Mouse (Mus musculus): ENCODE measurements around the gene Kcnq1. TPM values are rescaled to one million over a fixed set of nuclear protein-coding genes. Genes with fewer than 3 reads are reported as not detected.

Kcnq1 gene
- polyA plus RNA-seq, 1 experiment, result 1.2 TPM

GRCm38 (mm10) chr7:143070506-143071070 is 35.6 kb upstream of the Kcnq1 start:
- no peaks in the 10 kb centered on the region for H3K27me3 ChIP-seq (ENCODE audit: control insufficient read depth, insufficient read depth, low read length)
- no peak overlapping the region for H3K27ac ChIP-seq (ENCODE audit: insufficient read depth, low read length)
- peaks cover 6% of the 10 kb centered on the region for H3K36me3 ChIP-seq (ENCODE audit: control insufficient read depth, insufficient read depth, low read length)
- H3K4me3 ChIP-seq (ENCODE audit: extremely low read depth, insufficient read depth, insufficient read length), result peak overlapping the region; percentile 94; the same call in 1 of the 2 replicates
- TF ChIP-seq POLR2A (IDR thresholded peaks at IDR 0.05; ENCODE audit: low read depth, low read length), result no peak
- TF ChIP-seq CTCF (IDR thresholded peaks at IDR 0.05; ENCODE audit: extremely low read depth, insufficient read depth, insufficient read length, insufficient replicate concordance), result no peak
- WGBS, result 92% methylated on average over 10 of the region's 10 CpGs
- no peak for DNase-seq (ENCODE audit: low read depth in 1 of 2, low spot score in 2 of 2)
- H3K4me1 ChIP-seq (ENCODE audit: control insufficient read depth, insufficient read depth, insufficient read length), result peaks cover 14% of the 10 kb centered on the region; the same call in 1 of the 2 replicates

GRCm38 (mm10) chr7:143072605-143073004 is 33.6 kb upstream of the Kcnq1 start:
- DNase-seq (ENCODE audit: low read depth in 1 of 2, low spot score in 2 of 2), result no peak
- Histone ChIP-seq H3K4me3 (ENCODE audit: extremely low read depth, insufficient read depth, insufficient read length) (no peak overlapping the region), H3K27me3 (ENCODE audit: control insufficient read depth, insufficient read depth, low read length) (no peaks in the 10 kb centered on the region), H3K27ac (ENCODE audit: insufficient read depth, low read length) (no peak overlapping the region), H3K36me3 (ENCODE audit: control insufficient read depth, insufficient read depth, low read length) (peaks cover 2% of the 10 kb centered on the region; the same call in 1 of the 2 replicates), H3K4me1 (ENCODE audit: control insufficient read depth, insufficient read depth, insufficient read length) (peaks cover 14% of the 10 kb centered on the region; the same call in 1 of the 2 replicates)
- WGBS, result 90% methylated on average over 5 of the region's 5 CpGs
- TF ChIP-seq CTCF (IDR thresholded peaks at IDR 0.05; ENCODE audit: extremely low read depth, insufficient read depth, insufficient read length, insufficient replicate concordance) (no peak), POLR2A (IDR thresholded peaks at IDR 0.05; ENCODE audit: low read depth, low read length) (no peak)

DNA sequence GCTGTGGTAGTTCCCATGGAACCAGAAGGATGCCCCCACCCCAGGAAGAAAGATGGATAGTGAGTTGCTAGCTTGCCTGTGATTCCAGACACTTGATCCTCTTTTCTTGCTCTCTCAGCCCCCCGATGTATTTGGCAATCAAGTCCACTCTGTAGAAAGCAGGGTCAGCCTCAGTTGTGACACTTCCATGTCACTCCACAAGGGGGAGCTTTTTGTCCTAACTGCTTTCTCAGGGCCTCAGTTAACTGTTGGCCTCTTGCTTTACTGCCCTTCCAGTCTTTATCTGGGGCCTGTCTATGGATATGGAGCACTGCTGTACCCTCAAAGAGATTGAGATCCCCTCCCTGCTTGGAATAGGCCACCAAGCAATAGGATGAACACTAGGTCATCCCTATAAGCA is 33.1 kb upstream of the Kcnq1 start:
- 60% methylated on average over 1 of the region's 1 CpGs for WGBS
- peaks cover 14% of the 10 kb centered on the region; the same call in 1 of the 2 replicates for H3K4me1 ChIP-seq (ENCODE audit: control insufficient read depth, insufficient read depth, insufficient read length)
- H3K27me3 ChIP-seq (ENCODE audit: control insufficient read depth, insufficient read depth, low read length), result no peaks in the 10 kb centered on the region
- TF ChIP-seq POLR2A (IDR thresholded peaks at IDR 0.05; ENCODE audit: low read depth, low read length), result no peak
- TF ChIP-seq CTCF (IDR thresholded peaks at IDR 0.05; ENCODE audit: extremely low read depth, insufficient read depth, insufficient read length, insufficient replicate concordance), result peak; percentile 43; the same call in 1 of the 2 replicates
- peak; percentile 15 to 44 for DNase-seq (ENCODE audit: low read depth in 1 of 2, low spot score in 2 of 2)
- H3K4me3 ChIP-seq (ENCODE audit: extremely low read depth, insufficient read depth, insufficient read length), result no peak overlapping the region
- H3K27ac ChIP-seq (ENCODE audit: insufficient read depth, low read length), result no peak overlapping the region
- H3K36me3 ChIP-seq (ENCODE audit: control insufficient read depth, insufficient read depth, low read length), result no peaks in the 10 kb centered on the region

DNA sequence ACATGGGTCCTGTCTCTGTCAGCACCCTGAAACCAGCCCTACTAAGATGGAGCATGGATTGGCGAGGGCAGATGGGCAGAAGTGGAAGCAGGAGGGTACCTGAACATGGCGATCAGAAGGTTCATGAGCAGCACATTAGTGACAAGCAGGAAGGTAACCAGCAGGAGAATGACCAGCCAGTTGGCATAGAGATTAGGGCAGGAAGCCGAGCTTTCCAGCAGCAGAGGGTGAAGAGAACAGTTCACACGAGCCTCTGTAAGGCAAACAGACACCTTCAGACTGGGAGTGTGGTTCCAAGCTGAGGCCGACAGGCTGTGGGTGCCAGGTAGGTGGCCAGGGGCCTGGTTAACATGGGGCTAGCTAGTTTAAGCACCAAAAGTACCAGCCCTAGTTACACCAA is 30.8 kb upstream of the Kcnq1 start:
- Histone ChIP-seq H3K27me3 (ENCODE audit: control insufficient read depth, insufficient read depth, low read length) (no peaks in the 10 kb centered on the region), H3K36me3 (ENCODE audit: control insufficient read depth, insufficient read depth, low read length) (no peaks in the 10 kb centered on the region), H3K4me1 (ENCODE audit: control insufficient read depth, insufficient read depth, insufficient read length) (peaks cover under 1% of the 10 kb centered on the region; the same call in 1 of the 2 replicates), H3K4me3 (ENCODE audit: extremely low read depth, insufficient read depth, insufficient read length) (no peak overlapping the region), H3K27ac (ENCODE audit: insufficient read depth, low read length) (no peak overlapping the region)
- TF ChIP-seq CTCF (IDR thresholded peaks at IDR 0.05; ENCODE audit: extremely low read depth, insufficient read depth, insufficient read length, insufficient replicate concordance), result no peak
- no peak for TF ChIP-seq POLR2A (IDR thresholded peaks at IDR 0.05; ENCODE audit: low read depth, low read length)
- DNase-seq (ENCODE audit: low read depth in 1 of 2, low spot score in 2 of 2), result no peak
- 85% methylated on average over 5 of the region's 5 CpGs for WGBS

GRCm38 (mm10) chr7:143077351-143077750 is 28.8 kb upstream of the Kcnq1 start:
- no peaks in the 10 kb centered on the region for H3K4me1 ChIP-seq (ENCODE audit: control insufficient read depth, insufficient read depth, insufficient read length)
- no peak for DNase-seq (ENCODE audit: low read depth in 1 of 2, low spot score in 2 of 2)
- no peak for TF ChIP-seq CTCF (IDR thresholded peaks at IDR 0.05; ENCODE audit: extremely low read depth, insufficient read depth, insufficient read length, insufficient replicate concordance)
- TF ChIP-seq POLR2A (IDR thresholded peaks at IDR 0.05; ENCODE audit: low read depth, low read length), result no peak
- H3K27ac ChIP-seq (ENCODE audit: insufficient read depth, low read length), result no peak overlapping the region
- no peaks in the 10 kb centered on the region for H3K36me3 ChIP-seq (ENCODE audit: control insufficient read depth, insufficient read depth, low read length)
- H3K4me3 ChIP-seq (ENCODE audit: extremely low read depth, insufficient read depth, insufficient read length), result no peak overlapping the region
- 96% methylated on average over 2 of the region's 2 CpGs for WGBS
- H3K27me3 ChIP-seq (ENCODE audit: control insufficient read depth, insufficient read depth, low read length), result no peaks in the 10 kb centered on the region

- DNase-seq (ENCODE audit: low read depth in 1 of 2, low spot score in 2 of 2), result no peak
- Histone ChIP-seq H3K27me3 (ENCODE audit: control insufficient read depth, insufficient read depth, low read length) (no peaks in the 10 kb centered on the region), H3K27ac (ENCODE audit: insufficient read depth, low read length) (no peak overlapping the region), H3K36me3 (ENCODE audit: control insufficient read depth, insufficient read depth, low read length) (no peaks in the 10 kb centered on the region), H3K4me3 (ENCODE audit: extremely low read depth, insufficient read depth, insufficient read length) (no peak overlapping the region), H3K4me1 (ENCODE audit: control insufficient read depth, insufficient read depth, insufficient read length) (no peaks in the 10 kb centered on the region)
- 60% methylated on average over 6 of the region's 6 CpGs for WGBS
- TF ChIP-seq CTCF (IDR thresholded peaks at IDR 0.05; ENCODE audit: extremely low read depth, insufficient read depth, insufficient read length, insufficient replicate concordance), result no peak
- TF ChIP-seq POLR2A (IDR thresholded peaks at IDR 0.05; ENCODE audit: low read depth, low read length), result no peak
Measured at GRCm38 (mm10) chr7:143082024-143082423, 24.1 kb upstream of the Kcnq1 start.

DNA sequence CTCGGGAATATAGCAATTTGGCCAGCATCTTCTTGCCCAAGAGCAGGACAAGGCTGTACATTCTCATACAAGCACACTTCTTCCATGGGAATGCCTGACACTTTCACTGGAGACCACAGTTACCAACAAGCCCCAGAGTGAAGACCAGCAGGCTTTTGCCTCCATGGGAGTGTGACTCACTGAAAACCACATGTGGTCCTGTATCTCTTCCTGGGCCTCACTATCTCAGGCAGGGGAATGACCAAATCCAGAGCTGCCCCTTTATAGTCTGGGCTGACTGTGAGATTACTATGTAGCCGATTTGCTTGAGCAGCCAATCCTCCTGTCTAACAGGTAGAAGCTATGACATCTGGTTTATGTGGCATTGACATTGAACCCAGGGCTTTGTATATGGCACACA is 22.5 kb upstream of the Kcnq1 start:
- Histone ChIP-seq H3K36me3 (ENCODE audit: control insufficient read depth, insufficient read depth, low read length) (no peaks in the 10 kb centered on the region), H3K27me3 (ENCODE audit: control insufficient read depth, insufficient read depth, low read length) (no peaks in the 10 kb centered on the region), H3K4me3 (ENCODE audit: extremely low read depth, insufficient read depth, insufficient read length) (no peak overlapping the region), H3K4me1 (ENCODE audit: control insufficient read depth, insufficient read depth, insufficient read length) (no peaks in the 10 kb centered on the region), H3K27ac (ENCODE audit: insufficient read depth, low read length) (no peak overlapping the region)
- WGBS, result 71% methylated on average over 2 of the region's 2 CpGs
- no peak for TF ChIP-seq CTCF (IDR thresholded peaks at IDR 0.05; ENCODE audit: extremely low read depth, insufficient read depth, insufficient read length, insufficient replicate concordance)
- no peak for TF ChIP-seq POLR2A (IDR thresholded peaks at IDR 0.05; ENCODE audit: low read depth, low read length)
- DNase-seq (ENCODE audit: low read depth in 1 of 2, low spot score in 2 of 2), result no peak
